9 mouse cellular contexts compared by ENCODE assay signal in the genomic region with DNA sequence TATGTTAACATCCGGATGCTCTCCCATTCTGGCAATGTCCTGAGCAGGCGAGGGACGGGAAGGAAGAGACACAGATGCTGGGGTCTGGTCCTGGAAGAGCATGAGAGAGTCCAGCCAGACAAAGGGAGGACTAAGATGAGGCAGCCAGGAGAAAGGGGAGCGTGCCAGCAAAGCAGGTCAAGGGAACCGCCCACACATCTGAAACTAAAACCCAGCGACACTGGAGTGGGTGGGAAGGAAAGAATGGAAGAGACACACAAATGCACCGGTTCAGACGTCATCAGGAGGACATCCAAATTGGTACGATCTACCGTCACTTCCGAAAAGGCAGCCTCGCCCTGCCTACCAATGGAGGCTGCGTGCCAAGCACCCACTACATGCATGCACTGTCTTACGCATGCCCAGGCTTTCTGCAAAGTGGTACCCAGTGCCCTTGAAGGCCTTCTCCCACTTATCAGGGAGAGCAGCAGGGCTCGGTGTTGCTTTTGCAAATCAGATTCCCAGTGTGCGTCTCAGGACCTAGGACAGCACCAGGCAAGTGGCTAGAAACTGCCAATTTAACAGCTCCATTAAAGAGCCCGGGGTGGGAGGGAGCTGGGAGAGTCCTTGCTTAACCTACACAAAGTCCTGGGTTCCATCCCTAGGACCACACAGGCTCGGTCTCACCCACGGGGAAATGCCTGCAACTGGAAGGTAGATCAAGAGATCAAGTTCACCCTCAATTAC. TPM values are rescaled to one million over a fixed set of nuclear protein-coding genes. Genes with fewer than 3 reads are reported as not detected.
DNase-seq lines count a peak whose midpoint lies in the region; ATAC-seq lines count a peak whose summit lies in the region.
"Had no signal": no experiment of that assay in that cellular context is flagged by ENCODE, and none has a peak within 500 bp of the region (broad histone marks: within the 10 kb centered on the region; RNA-seq: fewer than 3 reads in every experiment).

No protein-coding gene starts in this region.

- intact Hi-C loops in heart, postnatal 14 days (cut with DNase I): loop anchor here (5.0 kb wide), 2 partner anchors 37 to 38 kb away; a partner anchor contains a TSS

- H3K9ac ChIP-seq in hindbrain, embryonic 13.5 days: no peak overlapping the region
- no peak overlapping the region for H3K9ac ChIP-seq in hindbrain, embryonic 14.5 days
- no peak overlapping the region for H3K9ac ChIP-seq in forebrain, embryonic 16.5 days (replicated peaks; ENCODE audit: low read depth, low read length)
- H3K9ac ChIP-seq: liver, embryonic 15.5 days had no signal

- no peak overlapping the region for H3K4me3 ChIP-seq in hindbrain, embryonic 13.5 days
- no peak overlapping the region for H3K4me3 ChIP-seq in hindbrain, embryonic 14.5 days (replicated peaks; ENCODE audit: low read length)
- no peak overlapping the region for H3K4me3 ChIP-seq in forebrain, embryonic 16.5 days (replicated peaks; ENCODE audit: low read length)
- H3K4me3 ChIP-seq: liver, embryonic 15.5 days had no signal

- 0 out of 2 replicates have a peak overlapping the region, but pooled peaks have one; percentile 3 for H3K27ac ChIP-seq in hindbrain, embryonic 13.5 days
- no peak overlapping the region for H3K27ac ChIP-seq in hindbrain, embryonic 14.5 days
- no peak overlapping the region for H3K27ac ChIP-seq in forebrain, embryonic 16.5 days (ENCODE audit: low read length)
- H3K27ac ChIP-seq: liver, embryonic 15.5 days had no signal

- no peak for DNase-seq in hindbrain, embryonic 14.5 days (ENCODE audit: low spot score)
- DNase-seq in 416B (ENCODE audit: low read depth): peak; percentile 33
- peak; percentile 73 for DNase-seq in adipocyte (ENCODE audit: low spot score)
- DNase-seq in heart, postnatal 14 days: peak; percentile 52 to 65
- peak; percentile 35 for DNase-seq in right cerebral cortex, postnatal 14 days

- peaks cover 84% of the 10 kb centered on the region for H3K4me1 ChIP-seq in hindbrain, embryonic 13.5 days (replicated peaks)
- H3K4me1 ChIP-seq in hindbrain, embryonic 14.5 days (replicated peaks; ENCODE audit: control insufficient read depth, insufficient read depth, low read length): peaks cover 53% of the 10 kb centered on the region
- peaks cover 55% of the 10 kb centered on the region for H3K4me1 ChIP-seq in forebrain, embryonic 16.5 days (replicated peaks; ENCODE audit: control insufficient read depth, insufficient read depth, low read length)

- no peak overlapping the region; the same call in 1 of the 2 replicates for H3K4me2 ChIP-seq in hindbrain, embryonic 13.5 days
- no peak overlapping the region for H3K4me2 ChIP-seq in hindbrain, embryonic 14.5 days (replicated peaks)
- no peak overlapping the region for H3K4me2 ChIP-seq in forebrain, embryonic 16.5 days (ENCODE audit: low read length)
- H3K4me2 ChIP-seq: liver, embryonic 15.5 days had no signal

- H3K9me3 ChIP-seq in hindbrain, embryonic 13.5 days: no peaks in the 10 kb centered on the region
- no peaks in the 10 kb centered on the region for H3K9me3 ChIP-seq in hindbrain, embryonic 14.5 days (ENCODE audit: control insufficient read depth, low read length)
- H3K9me3 ChIP-seq in forebrain, embryonic 16.5 days (ENCODE audit: control insufficient read depth, low read length): no peaks in the 10 kb centered on the region
- H3K9me3 ChIP-seq: liver, embryonic 15.5 days had no signal

- ATAC-seq in hindbrain, embryonic 13.5 days (ENCODE audit: low FRiP score): no peak
- ATAC-seq in hindbrain, embryonic 14.5 days (ENCODE audit: low FRiP score): no peak
- ATAC-seq in CD4-positive, CD25-positive, alpha-beta regulatory T cell, adult 4 months: no peak
- no peak for ATAC-seq in forebrain, embryonic 16.5 days

- no peaks in the 10 kb centered on the region for H3K27me3 ChIP-seq in hindbrain, embryonic 13.5 days
- no peaks in the 10 kb centered on the region for H3K27me3 ChIP-seq in hindbrain, embryonic 14.5 days (ENCODE audit: control insufficient read depth, insufficient read depth, low read length)
- no peaks in the 10 kb centered on the region for H3K27me3 ChIP-seq in forebrain, embryonic 16.5 days (replicated peaks; ENCODE audit: control insufficient read depth, insufficient read depth, low read length)
- H3K27me3 ChIP-seq: liver, embryonic 15.5 days had no signal

- WGBS in hindbrain, embryonic 13.5 days: 63% methylated on average over 19 of the region's 19 CpGs
- WGBS in hindbrain, embryonic 14.5 days: 69% methylated on average over 19 of the region's 19 CpGs
- 64% methylated on average over 19 of the region's 19 CpGs for WGBS in forebrain, embryonic 16.5 days

- peaks cover 5% of the 10 kb centered on the region for H3K36me3 ChIP-seq in hindbrain, embryonic 13.5 days
- H3K36me3 ChIP-seq in hindbrain, embryonic 14.5 days (replicated peaks; ENCODE audit: control insufficient read depth, insufficient read depth): peaks cover 10% of the 10 kb centered on the region; the same call in 1 of the 2 replicates
- H3K36me3 ChIP-seq in forebrain, embryonic 16.5 days (ENCODE audit: control insufficient read depth, insufficient read depth): no peaks in the 10 kb centered on the region
- H3K36me3 ChIP-seq: liver, embryonic 15.5 days had no signal

RNA-seq across cellular contexts. Expression of a gene that starts 7.6 kb away (rescaled TPM):
- polyA plus RNA-seq in hindbrain, embryonic 13.5 days (2015; fragmentation: Nextera tagmentation; extraction: Ambion mirVana): 14.4 and 15.1 TPM in 2 replicates
- polyA plus RNA-seq in hindbrain, embryonic 14.5 days (2014; fragmentation: Nextera tagmentation; extraction: Ambion mirVana): 16.3 and 16.8 TPM in 2 replicates
- 10 to 100 TPM; 10.2 to 10.3 TPM for total RNA-seq in heart, postnatal 14 days (2021)
- under 1 TPM; 0.52 to 0.54 TPM for polyA plus RNA-seq in CD4-positive, CD25-positive, alpha-beta regulatory T cell, adult 4 months (2017; shearing (Covaris generic))
- polyA plus RNA-seq in forebrain, embryonic 16.5 days (2015; fragmentation: Nextera tagmentation; extraction: Ambion mirVana): 16.2 and 16.6 TPM in 2 replicates

RNA-seq across cellular contexts. Expression of a gene that starts 15.3 kb away (rescaled TPM):
- 0.42 and 0.43 TPM in 2 replicates for polyA plus RNA-seq in hindbrain, embryonic 13.5 days (2015; fragmentation: Nextera tagmentation; extraction: Ambion mirVana)
- polyA plus RNA-seq in hindbrain, embryonic 14.5 days (2014; fragmentation: Nextera tagmentation; extraction: Ambion mirVana): 0.25 and 0.39 TPM in 2 replicates
- not detected for total RNA-seq in heart, postnatal 14 days (2021)
- polyA plus RNA-seq in CD4-positive, CD25-positive, alpha-beta regulatory T cell, adult 4 months (2017; shearing (Covaris generic)): under 1 TPM in 1 of 2 experiments, not detected in 1; 0.60 TPM
- polyA plus RNA-seq in forebrain, embryonic 16.5 days (2015; fragmentation: Nextera tagmentation; extraction: Ambion mirVana): 0.41 and 0.86 TPM in 2 replicates
- polyA plus RNA-seq: liver, embryonic 15.5 days had no signal

RNA-seq across cellular contexts. Expression of a gene that starts 36.5 kb away (rescaled TPM):
- polyA plus RNA-seq in hindbrain, embryonic 13.5 days (2015; fragmentation: Nextera tagmentation; extraction: Ambion mirVana): 192 and 194 TPM in 2 replicates
- polyA plus RNA-seq in hindbrain, embryonic 14.5 days (2014; fragmentation: Nextera tagmentation; extraction: Ambion mirVana): 174 and 178 TPM in 2 replicates
- 10 to 100 TPM; 26.5 to 28.3 TPM for total RNA-seq in heart, postnatal 14 days (2021)
- polyA plus RNA-seq in CD4-positive, CD25-positive, alpha-beta regulatory T cell, adult 4 months (2017; shearing (Covaris generic)): 100 to 1,000 TPM; 134 to 185 TPM
- polyA plus RNA-seq in forebrain, embryonic 16.5 days (2015; fragmentation: Nextera tagmentation; extraction: Ambion mirVana): 212 and 215 TPM in 2 replicates
